Mouse (Mus musculus) brain, embryonic 14.5 days (tissue): ENCODE measurements around the gene Trim25.

Experiments
- CTCF ChIP-seq: fragments of 200-500 bp; IDR thresholded peaks from 2 replicates; pipeline ENCODE4 v1.5.1; 2012; ENCODE audit warnings: inconsistent platforms, mild to moderate bottlenecking, moderate library complexity, borderline replicate concordance; ENCODE audit not compliant: insufficient read depth, insufficient read length; ENCODE audit errors: extremely low read depth
- POLR2A ChIP-seq: fragments of 200-500 bp; IDR thresholded peaks from 2 replicates; pipeline ENCODE4 v1.6.1; 2012; ENCODE audit warnings: mild to moderate bottlenecking, inconsistent platforms, borderline replicate concordance; ENCODE audit not compliant: poor library complexity, insufficient read depth, insufficient read length, severe bottlenecking; ENCODE audit errors: extremely low read depth

DNA sequence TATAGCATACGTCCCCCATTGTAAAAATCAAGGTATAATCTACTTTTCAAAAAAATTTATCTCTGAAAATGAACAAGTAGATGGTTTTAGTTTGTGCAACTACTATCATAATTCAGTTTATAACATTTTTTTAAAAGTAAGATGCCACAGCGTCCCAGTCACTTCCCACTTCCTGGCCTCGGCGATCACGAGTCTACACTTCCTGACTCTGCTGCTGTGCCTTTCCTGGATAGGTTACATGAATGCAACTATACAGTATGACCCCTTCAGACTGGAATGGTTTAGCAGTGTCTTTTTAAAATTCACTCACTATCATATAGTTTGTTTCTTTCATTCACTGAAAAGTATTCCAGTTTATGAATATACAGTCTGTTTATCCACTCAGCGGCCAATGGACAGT, 52.6 kb downstream of the Trim25 start:
- TF ChIP-seq POLR2A (no peak), CTCF (no peak)
